Mouse (Mus musculus) embryonic fibroblast, embryonic 13.5 days (primary cell): ENCODE results near the gene Hist3h2a.

Experiments used
- CTCF ChIP-seq: IDR thresholded peaks from 2 replicates; pipeline ENCODE4 v1.5.1; 2011; ENCODE audit warnings: mild to moderate bottlenecking, control low read depth, low read length, moderate library complexity, borderline replicate concordance; ENCODE audit not compliant: insufficient read depth
- POLR2A ChIP-seq: IDR thresholded peaks from 2 replicates; pipeline ENCODE4 v1.6.1; 2011; ENCODE audit warnings: low read depth, mild to moderate bottlenecking, control low read depth, low read length, moderate library complexity

DNA sequence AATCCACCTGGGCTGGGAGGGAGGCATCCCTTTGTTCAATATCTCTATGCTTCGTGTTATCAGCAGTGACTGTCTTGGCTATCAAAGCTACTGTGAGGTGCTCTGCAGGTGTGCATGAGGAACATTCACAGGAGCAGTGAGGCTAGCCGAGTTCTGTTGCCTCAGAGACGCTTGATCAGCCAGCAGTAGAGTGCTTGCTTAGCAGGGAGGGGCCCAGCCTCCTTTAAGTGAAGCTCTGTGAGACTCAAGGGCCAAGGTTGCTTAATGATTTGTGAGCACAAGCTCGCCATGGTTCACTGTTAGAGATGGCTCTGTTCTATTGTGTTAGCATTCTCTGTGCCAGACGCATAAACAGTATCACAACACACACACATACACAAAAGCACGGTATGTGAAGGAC lies 15.2 kb downstream of the Hist3h2a start:
- no peak for TF ChIP-seq CTCF
- TF ChIP-seq POLR2A: no peak
